Mouse (Mus musculus) cortical plate, adult 2 months (tissue): ENCODE results near the gene Sufu.

Source experiments
- CTCF ChIP-seq: fragments of 200-500 bp; IDR thresholded peaks from 2 replicates; pipeline ENCODE4 v1.5.1; 2011; ENCODE audit warnings: mild to moderate bottlenecking, control low read depth, low read length; ENCODE audit not compliant: insufficient read depth; ENCODE audit errors: extremely low read depth
- POLR2A ChIP-seq: fragments of 200-500 bp; IDR thresholded peaks from 2 replicates; pipeline ENCODE4 v1.6.1; 2011; ENCODE audit warnings: mild to moderate bottlenecking, low read length, control low read depth; ENCODE audit not compliant: insufficient read depth; ENCODE audit errors: extremely low read depth

GRCm38 (mm10) chr19:46481352-46481751, 84.7 kb downstream of the Sufu start:
- TF ChIP-seq CTCF, result no peak
- TF ChIP-seq POLR2A, result no peak
